Mouse (Mus musculus): ENCODE results near the gene Fmod. TPM values are rescaled to one million over a fixed set of nuclear protein-coding genes. Genes with fewer than 3 reads are reported as not detected.

Gene Fmod
- total RNA-seq, 1 experiment = not detected

DNA sequence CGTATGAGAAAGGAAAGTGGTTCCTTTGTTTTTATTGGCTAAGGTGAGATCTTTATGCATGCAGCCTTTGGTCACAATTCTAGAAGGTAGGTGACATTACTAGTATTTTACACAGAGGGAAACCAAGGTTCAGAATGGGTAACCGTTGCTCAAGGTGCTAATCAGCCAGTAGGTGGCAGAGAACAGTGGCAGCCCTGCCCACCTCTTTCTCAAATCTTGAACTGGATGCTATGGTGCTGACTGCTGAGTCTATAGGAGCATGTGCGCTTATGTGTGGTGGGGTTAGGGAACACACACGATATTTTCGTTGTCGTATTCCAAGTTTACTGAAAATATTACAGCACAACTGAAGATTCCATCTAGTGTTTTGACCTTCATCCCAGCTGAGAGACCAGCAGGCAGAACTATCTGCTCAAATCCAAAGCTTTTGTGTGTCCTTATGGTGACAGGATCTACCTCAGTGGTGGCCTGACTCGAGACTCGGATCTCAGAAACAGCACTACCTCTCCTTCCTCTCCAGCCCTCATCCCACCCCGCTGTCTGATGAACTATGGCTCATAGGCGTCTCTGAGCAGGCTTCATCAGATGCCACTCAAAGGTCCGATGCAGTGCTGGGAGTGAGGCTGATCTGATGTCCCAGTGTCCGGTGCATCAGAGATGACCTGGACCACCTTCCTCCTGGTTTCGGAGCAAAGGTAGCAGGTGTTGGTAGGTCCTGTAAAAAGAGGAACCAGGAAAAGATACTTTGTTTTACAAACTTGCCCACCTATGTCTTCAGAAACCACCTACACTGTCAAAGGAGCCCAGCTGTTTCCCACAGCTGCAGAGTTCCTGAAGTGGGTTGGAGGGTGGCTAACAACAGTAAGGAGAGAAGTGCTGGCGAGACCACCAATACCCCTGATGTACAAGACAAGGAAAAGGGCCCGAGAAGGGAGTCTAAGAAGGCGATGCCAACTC is 23.0 kb downstream of the Fmod start:
- no peak for DNase-seq (ENCODE audit: low read depth, low spot score)
- Histone ChIP-seq H3K9me3 (ENCODE audit: control insufficient read depth, insufficient read depth, low read depth, low read length) (no peaks in the 10 kb centered on the region), H3K9ac (ENCODE audit: insufficient read depth, low read depth, low read length, poor library complexity, severe bottlenecking) (no peak overlapping the region; the same call in 1 of the 2 replicates), H3K36me3 (ENCODE audit: control insufficient read depth, insufficient read depth, low read length, poor library complexity, severe bottlenecking) (no peaks in the 10 kb centered on the region), H3K4me1 (ENCODE audit: control insufficient read depth in 2 of 2, insufficient read depth in 2 of 2, low read length in 2 of 2, poor library complexity in 1 of 2) (peaks cover 14 to 25% of the 10 kb centered on the region in 2 experiments), H3K4me3 (ENCODE audit: insufficient read depth in 1 of 2, low read depth in 1 of 2, low read length in 2 of 2, poor library complexity in 1 of 2, severe bottlenecking in 1 of 2) (peak overlapping the region in 1 of 2 experiments; percentile 61; a peak in 2 of 4 replicates), H3K27ac (ENCODE audit: insufficient read depth, low read depth, low read length, poor library complexity, severe bottlenecking) (no peak overlapping the region)
- in situ Hi-C loops (cut with MboI; ENCODE audit: low sequenced_read_pairs in 2 of 2, unreplicated experiment in 2 of 2) = loop anchor here in 1 of 2 experiments (5.0 kb wide), 1 partner anchor 47 kb away; no protein-coding TSS in a partner anchor
- TF ChIP-seq ZC3H11A (IDR thresholded peaks at IDR 0.05; ENCODE audit: borderline replicate concordance, low read depth, low read length) = no peak
- no peak for TF ChIP-seq ZNF384 (IDR thresholded peaks at IDR 0.05; ENCODE audit: low read depth, low read length)
- TF ChIP-seq MAFK (IDR thresholded peaks at IDR 0.05; ENCODE audit: insufficient read depth, low read depth, low read length) = no peak
- no peak for TF ChIP-seq CHD2 (IDR thresholded peaks at IDR 0.05; ENCODE audit: low read depth, low read length)
- no peak for TF ChIP-seq HCFC1 (IDR thresholded peaks at IDR 0.05; ENCODE audit: borderline replicate concordance, insufficient read depth, low read length)

DNA sequence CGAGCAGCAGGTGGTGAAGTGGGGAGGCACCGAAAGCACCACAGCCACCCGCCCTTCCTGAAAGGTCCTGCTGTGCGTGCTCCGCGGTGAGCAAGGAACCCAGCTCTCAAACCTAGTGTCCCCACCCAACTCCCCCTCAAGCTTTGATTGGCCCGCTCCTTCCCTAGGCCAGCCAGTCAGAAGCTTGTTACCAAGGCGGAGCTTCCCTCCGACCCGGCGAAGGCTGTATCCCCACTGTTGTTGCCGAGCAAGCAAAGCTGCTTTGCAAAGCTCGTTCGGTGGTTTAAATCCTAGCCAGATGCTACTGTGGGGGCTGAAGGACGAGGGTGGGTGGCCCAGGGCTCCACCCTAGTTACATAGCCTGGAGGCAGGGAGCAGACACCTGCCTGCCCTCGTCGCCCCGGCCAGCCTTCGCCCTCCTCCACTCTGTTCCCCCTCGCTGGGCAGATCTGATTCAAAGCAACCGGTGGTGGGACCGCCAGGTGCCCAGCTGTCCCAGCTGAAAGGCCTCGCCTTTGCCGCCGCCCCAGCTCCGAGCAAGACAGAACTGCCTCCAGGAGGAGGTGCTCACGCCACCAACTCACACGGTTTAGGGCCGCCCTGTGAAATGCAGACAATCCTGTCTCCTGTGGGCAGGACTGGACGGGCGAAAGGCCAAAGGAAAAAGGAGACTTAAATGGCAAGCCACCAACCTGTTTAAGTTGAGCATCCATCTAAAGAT is 24.0 kb downstream of the Fmod start:
- in situ Hi-C loops (cut with MboI; ENCODE audit: low sequenced_read_pairs in 2 of 2, unreplicated experiment in 2 of 2) = no loop called here
- H3K9me3 ChIP-seq (ENCODE audit: control insufficient read depth, insufficient read depth, low read depth, low read length) = no peaks in the 10 kb centered on the region
- peaks cover 14 to 17% of the 10 kb centered on the region in 2 experiments for H3K4me1 ChIP-seq (ENCODE audit: control insufficient read depth in 2 of 2, insufficient read depth in 2 of 2, low read length in 2 of 2, poor library complexity in 1 of 2)

DNA sequence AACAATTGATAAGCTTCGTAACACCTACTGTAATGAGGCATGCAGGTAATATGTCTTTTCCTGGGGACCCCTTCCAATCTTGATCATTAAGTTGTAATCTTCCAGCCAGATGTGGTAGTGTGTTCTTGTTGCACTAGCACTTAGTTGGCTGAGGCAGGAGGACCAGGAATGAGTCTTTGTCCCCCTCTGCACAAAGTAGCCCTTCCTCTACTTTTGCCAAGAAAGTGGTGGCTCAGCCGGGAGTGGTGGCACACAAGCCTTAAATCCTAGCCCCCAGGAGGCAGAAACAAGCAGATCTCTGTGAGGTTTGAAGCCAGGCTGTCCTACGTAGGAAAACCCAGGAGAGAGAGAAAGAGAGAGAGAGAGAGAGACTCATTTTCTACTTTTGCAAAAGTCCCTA is 24.9 kb downstream of the Fmod start:
- H3K4me3 ChIP-seq (ENCODE audit: insufficient read depth in 1 of 2, low read depth in 1 of 2, low read length in 2 of 2, poor library complexity in 1 of 2, severe bottlenecking in 1 of 2) = 0 out of 4 replicates have a peak overlapping the region, but pooled peaks of 1 of the 2 experiments have one; percentile 61
- H3K4me1 ChIP-seq (ENCODE audit: control insufficient read depth in 2 of 2, insufficient read depth in 2 of 2, low read length in 2 of 2, poor library complexity in 1 of 2) = peaks cover 11 to 17% of the 10 kb centered on the region in 2 experiments

More for the DNA sequence above, 24.0 kb downstream of the Fmod start:
- Histone ChIP-seq H3K27ac (ENCODE audit: insufficient read depth, low read depth, low read length, poor library complexity, severe bottlenecking) (peak overlapping the region; percentile 15), H3K36me3 (ENCODE audit: control insufficient read depth, insufficient read depth, low read length, poor library complexity, severe bottlenecking) (no peaks in the 10 kb centered on the region), H3K9ac (ENCODE audit: insufficient read depth, low read depth, low read length, poor library complexity, severe bottlenecking) (peak overlapping the region; percentile 8; the same call in 1 of the 2 replicates), H3K4me3 (ENCODE audit: insufficient read depth in 1 of 2, low read depth in 1 of 2, low read length in 2 of 2, poor library complexity in 1 of 2, severe bottlenecking in 1 of 2) (peak overlapping the region; percentile 38 to 61)
- peak; percentile 87 for DNase-seq (ENCODE audit: low read depth, low spot score)
- TF ChIP-seq CHD2 (IDR thresholded peaks at IDR 0.05; ENCODE audit: low read depth, low read length) = no peak
- TF ChIP-seq ZNF384 (IDR thresholded peaks at IDR 0.05; ENCODE audit: low read depth, low read length) = no peak
- no peak for TF ChIP-seq HCFC1 (IDR thresholded peaks at IDR 0.05; ENCODE audit: borderline replicate concordance, insufficient read depth, low read length)
- TF ChIP-seq ZC3H11A (IDR thresholded peaks at IDR 0.05; ENCODE audit: borderline replicate concordance, low read depth, low read length) = no peak
- TF ChIP-seq MAFK (IDR thresholded peaks at IDR 0.05; ENCODE audit: insufficient read depth, low read depth, low read length) = no peak

DNA sequence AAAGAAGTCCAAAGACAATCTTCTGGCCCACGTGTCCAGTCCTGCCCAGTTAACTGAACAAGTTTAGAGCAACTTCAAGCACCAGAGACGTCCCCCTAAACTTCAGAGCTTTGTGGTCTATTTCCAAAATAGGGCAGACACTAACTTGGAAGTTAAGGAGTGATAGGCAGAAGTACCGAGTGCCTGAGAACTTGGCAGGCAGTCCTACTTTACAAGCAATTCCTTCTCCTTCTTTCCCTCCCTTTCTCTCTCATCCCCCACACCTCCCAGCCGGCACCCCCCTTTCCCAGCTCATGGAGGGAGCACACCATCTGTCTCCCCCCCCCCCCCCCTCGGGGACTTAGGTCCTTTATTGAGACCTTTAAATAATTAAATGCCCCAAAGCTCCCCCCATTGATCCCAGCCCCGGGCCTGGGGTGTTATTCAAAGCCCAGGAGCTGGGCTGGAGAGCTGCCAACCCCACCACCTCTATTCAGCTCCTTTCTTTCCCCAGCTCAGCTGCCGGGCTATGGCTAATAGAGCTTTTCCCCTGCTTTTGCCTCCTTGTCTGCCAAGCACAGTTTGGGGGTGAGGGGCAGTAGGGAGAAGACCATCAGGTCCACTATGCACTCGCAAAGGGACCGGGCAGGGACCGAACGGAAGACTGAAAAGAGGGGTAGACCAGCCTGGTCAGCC is 25.5 kb downstream of the Fmod start:
- no peak for DNase-seq (ENCODE audit: low read depth, low spot score)
- Histone ChIP-seq H3K9me3 (ENCODE audit: control insufficient read depth, insufficient read depth, low read depth, low read length) (no peaks in the 10 kb centered on the region), H3K27ac (ENCODE audit: insufficient read depth, low read depth, low read length, poor library complexity, severe bottlenecking) (peak overlapping the region; percentile 47), H3K4me3 (ENCODE audit: insufficient read depth in 1 of 2, low read depth in 1 of 2, low read length in 2 of 2, poor library complexity in 1 of 2, severe bottlenecking in 1 of 2) (peak overlapping the region; percentile 35 to 40; a peak in 3 of 4 replicates), H3K4me1 (ENCODE audit: control insufficient read depth in 2 of 2, insufficient read depth in 2 of 2, low read length in 2 of 2, poor library complexity in 1 of 2) (peaks cover 11 to 17% of the 10 kb centered on the region in 2 experiments), H3K36me3 (ENCODE audit: control insufficient read depth, insufficient read depth, low read length, poor library complexity, severe bottlenecking) (no peaks in the 10 kb centered on the region), H3K9ac (ENCODE audit: insufficient read depth, low read depth, low read length, poor library complexity, severe bottlenecking) (0 out of 2 replicates have a peak overlapping the region, but pooled peaks have one; percentile 27)
- in situ Hi-C loops (cut with MboI; ENCODE audit: low sequenced_read_pairs in 2 of 2, unreplicated experiment in 2 of 2) = no loop called here
- TF ChIP-seq HCFC1 (IDR thresholded peaks at IDR 0.05; ENCODE audit: borderline replicate concordance, insufficient read depth, low read length) (no peak), ZC3H11A (IDR thresholded peaks at IDR 0.05; ENCODE audit: borderline replicate concordance, low read depth, low read length) (no peak), CHD2 (IDR thresholded peaks at IDR 0.05; ENCODE audit: low read depth, low read length) (no peak), ZNF384 (IDR thresholded peaks at IDR 0.05; ENCODE audit: low read depth, low read length) (no peak), MAFK (IDR thresholded peaks at IDR 0.05; ENCODE audit: insufficient read depth, low read depth, low read length) (no peak)

More for the DNA sequence above, 24.9 kb downstream of the Fmod start:
- in situ Hi-C loops (cut with MboI; ENCODE audit: low sequenced_read_pairs in 2 of 2, unreplicated experiment in 2 of 2) = no loop called here
- H3K9me3 ChIP-seq (ENCODE audit: control insufficient read depth, insufficient read depth, low read depth, low read length) = no peaks in the 10 kb centered on the region
- TF ChIP-seq ZNF384 (IDR thresholded peaks at IDR 0.05; ENCODE audit: low read depth, low read length) = no peak
- TF ChIP-seq HCFC1 (IDR thresholded peaks at IDR 0.05; ENCODE audit: borderline replicate concordance, insufficient read depth, low read length) = no peak
- no peak for TF ChIP-seq MAFK (IDR thresholded peaks at IDR 0.05; ENCODE audit: insufficient read depth, low read depth, low read length)
- TF ChIP-seq CHD2 (IDR thresholded peaks at IDR 0.05; ENCODE audit: low read depth, low read length) = no peak
- TF ChIP-seq ZC3H11A (IDR thresholded peaks at IDR 0.05; ENCODE audit: borderline replicate concordance, low read depth, low read length) = no peak
- H3K36me3 ChIP-seq (ENCODE audit: control insufficient read depth, insufficient read depth, low read length, poor library complexity, severe bottlenecking) = no peaks in the 10 kb centered on the region
- H3K9ac ChIP-seq (ENCODE audit: insufficient read depth, low read depth, low read length, poor library complexity, severe bottlenecking) = no peak overlapping the region
- H3K27ac ChIP-seq (ENCODE audit: insufficient read depth, low read depth, low read length, poor library complexity, severe bottlenecking) = no peak overlapping the region
- DNase-seq (ENCODE audit: low read depth, low spot score) = no peak

Measured in ES-E14 (cell line).